Mouse (Mus musculus) naive thymus-derived CD4-positive, alpha-beta T cell, adult 2 months (primary cell): ENCODE results near the gene Sinhcaf.
A peak's percentile ranks its signal among the peaks of the same experiment; 100 is the strongest.
"Not testable (repeated sequence)": the region's sequence is repeated elsewhere in the genome, so short reads cannot be mapped to it uniquely, and the experiment has no call there.

Experiments used
- DNase-seq: peaks from one replicate; pipeline ENCODE4 v3.0.0-alpha.2; 2011; ENCODE audit warnings: low read depth

The Sinhcaf gene

GRCm38 (mm10) chr6:148946409-148946742 lies at the start of gene Sinhcaf:
Gene Sinhcaf (minus strand): TSS chr6:148946467.
- DNase-seq: peak; percentile 99

- DNase-seq: peak; percentile 3
These were observed 48.2 kb upstream of the Sinhcaf start for GRCm38 (mm10) chr6:148994327-148994999.

GRCm38 (mm10) chr6:148993117-148994077 lies 47.1 kb upstream of the Sinhcaf start:
- peak; percentile 30 for DNase-seq

- no peak for DNase-seq
These were observed 46.3 kb upstream of the Sinhcaf start for GRCm38 (mm10) chr6:148992373-148993116.

GRCm38 (mm10) chr6:148991660-148992372 lies 45.5 kb upstream of the Sinhcaf start:
- DNase-seq: no peak

GRCm38 (mm10) chr6:148989792-148990491 lies 43.7 kb upstream of the Sinhcaf start:
- DNase-seq: not testable (repeated sequence)

GRCm38 (mm10) chr6:148986003-148986402 lies 39.7 kb upstream of the Sinhcaf start:
- DNase-seq: no peak

- DNase-seq: no peak
These were observed 34.2 kb upstream of the Sinhcaf start for GRCm38 (mm10) chr6:148980495-148980894.

- DNase-seq: no peak
These were observed 28.8 kb upstream of the Sinhcaf start for GRCm38 (mm10) chr6:148975096-148975495.

GRCm38 (mm10) chr6:148972891-148973290 lies 26.6 kb upstream of the Sinhcaf start:
- DNase-seq: no peak

- no peak for DNase-seq
These were observed 26.0 kb upstream of the Sinhcaf start for GRCm38 (mm10) chr6:148972059-148972848.

GRCm38 (mm10) chr6:148971385-148971940 lies 25.2 kb upstream of the Sinhcaf start:
- no peak for DNase-seq

GRCm38 (mm10) chr6:148961285-148961684 lies 15.0 kb upstream of the Sinhcaf start:
- DNase-seq: peak; percentile 56

GRCm38 (mm10) chr6:148959540-148960238 lies 13.4 kb upstream of the Sinhcaf start:
- no peak for DNase-seq

- no peak for DNase-seq
These were observed 12.4 kb upstream of the Sinhcaf start for GRCm38 (mm10) chr6:148958712-148959111.

- no peak for DNase-seq
These were observed 10.8 kb upstream of the Sinhcaf start for GRCm38 (mm10) chr6:148957046-148957445.

- DNase-seq: no peak
These were observed 9.6 kb upstream of the Sinhcaf start for GRCm38 (mm10) chr6:148955641-148956420.

- DNase-seq: no peak
These were observed 676 bp upstream of the Sinhcaf start for GRCm38 (mm10) chr6:148946881-148947405.
